Mouse (Mus musculus) left cerebral cortex, adult 6 months (tissue): ENCODE measurements around the gene Nap1l3. TPM values are rescaled to one million over a fixed set of nuclear protein-coding genes. Genes with fewer than 3 reads are reported as not detected.

ENCODE experiments used
- long read RNA-seq, 2 experiments: library from polyadenylated mRNA; unstranded; transcript quantifications; one replicate each; pipeline ENCODE4 v2.0.0; 2019 to 2020
- polyA plus RNA-seq: library from polyadenylated mRNA; unstranded; fragments of <200 nt; fragmentation: Nextera tagmentation; gene quantifications from 2 replicates; pipeline ENCODE4 v1.2.3, GENCODE M21; 2021

The Nap1l3 gene
- 20.4 and 22.5 TPM in 2 replicates for polyA plus RNA-seq
- long read RNA-seq, experiment 1, transcript Nap1l3-201 (1 exons, 2,837 nt): major isoform, 147 of 148 reads
- long read RNA-seq, experiment 1, partial matches to known transcripts: 0 of 148 reads
- long read RNA-seq, experiment 1, other reads (novel, unspliced or antisense): 1 of 148 reads
- long read RNA-seq, experiment 2, transcript Nap1l3-201 (1 exons, 2,837 nt): major isoform, 65 of 65 reads
- long read RNA-seq, experiment 2, partial matches to known transcripts: 0 of 65 reads
- long read RNA-seq, experiment 2, other reads (novel, unspliced or antisense): 0 of 65 reads

DNA sequence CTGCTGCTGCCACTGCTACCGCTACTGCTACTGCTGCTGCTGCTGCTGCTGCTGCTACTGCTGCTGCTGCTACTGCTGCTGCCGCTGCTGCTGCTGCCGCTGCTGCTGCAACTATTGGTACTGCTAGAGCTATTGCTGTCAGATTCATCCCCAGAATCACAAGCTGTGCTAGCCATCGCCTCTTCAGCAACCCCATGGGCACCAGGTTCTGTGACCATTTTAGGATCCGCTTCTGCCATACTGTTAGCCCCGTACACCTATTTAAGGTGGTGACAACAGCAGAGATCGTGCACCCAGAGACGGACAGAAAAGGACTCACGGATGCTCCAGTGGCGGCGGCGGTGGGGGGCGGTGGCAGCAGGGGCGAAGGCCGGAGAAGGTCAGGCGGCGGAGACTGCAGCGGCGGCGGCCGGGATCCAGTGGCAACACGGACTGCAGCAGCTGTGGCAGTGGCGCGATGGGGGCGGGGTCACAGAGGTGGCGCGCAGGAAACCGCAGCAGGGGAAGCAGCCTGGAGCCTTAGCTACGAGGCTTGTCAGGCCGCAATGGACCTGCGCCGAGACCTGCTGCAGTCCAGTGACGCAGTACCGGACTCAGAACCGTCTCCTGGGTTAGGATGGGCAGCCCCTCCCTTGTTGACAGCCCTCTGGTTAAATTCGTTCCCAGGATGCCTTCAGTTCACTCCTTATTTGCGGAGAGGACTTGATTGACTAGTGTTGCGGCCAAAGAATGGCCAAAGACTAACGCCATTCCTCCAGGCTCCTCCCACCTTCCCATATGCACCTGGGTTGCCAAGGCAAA is at the start of gene Nap1l3:
Nap1l3 (minus strand) TSS at position 621 of the 801 bp plus-strand sequence.

